In genomic region chr2:29655433-29655832, GRCm38 (mm10) we compare ENCODE assay signal across 26 mouse cellular contexts.
"Had no signal": no experiment of that assay in that cellular context is flagged by ENCODE, and none has a peak within 500 bp of the region (broad histone marks: within the 10 kb centered on the region; RNA-seq: fewer than 3 reads in every experiment).

No protein-coding gene starts in this region.

- H3K27me3 ChIP-seq: heart, embryonic 12.5 days; hindbrain, embryonic 12.5 days; limb, embryonic 12.5 days; liver, embryonic 13.5 days had no signal

- H3K36me3 ChIP-seq: heart, embryonic 12.5 days; hindbrain, embryonic 12.5 days; kidney, embryonic 15.5 days; limb, embryonic 12.5 days; liver, embryonic 13.5 days had no signal

- H3K4me3 ChIP-seq: gastrocnemius, adult 2 months; heart, embryonic 10.5 days; heart, embryonic 12.5 days; hindbrain, embryonic 10.5 days; hindbrain, embryonic 12.5 days; kidney, embryonic 15.5 days; left cerebral cortex, adult 2 months; limb, embryonic 10.5 days; limb, embryonic 12.5 days; liver, embryonic 13.5 days had no signal

- H3K4me2 ChIP-seq: heart, embryonic 12.5 days; hindbrain, embryonic 12.5 days; hindbrain, embryonic 14.5 days; kidney, embryonic 15.5 days; limb, embryonic 12.5 days; liver, embryonic 11.5 days; liver, embryonic 13.5 days had no signal

- H3K27ac ChIP-seq: heart, embryonic 10.5 days; hindbrain, embryonic 10.5 days; hindbrain, embryonic 12.5 days; hindbrain, embryonic 14.5 days; kidney, embryonic 15.5 days; kidney, postnatal 0 days; left cerebral cortex, adult 2 months; limb, embryonic 10.5 days; limb, embryonic 12.5 days; liver, embryonic 13.5 days had no signal

- DNase-seq: gastrocnemius, adult 2 months; gastrocnemius, postnatal 10 days; gastrocnemius, postnatal 25 days; heart, adult 18-20 months; heart, postnatal 10 days; heart, postnatal 4 days; kidney, adult 11 months; kidney, adult 2 months; kidney, adult 9 months; kidney, postnatal 14 days; kidney, postnatal 36 days; liver; liver, embryonic 13.5 days had no signal

- H3K9me3 ChIP-seq: heart, embryonic 10.5 days; heart, embryonic 12.5 days; hindbrain, embryonic 10.5 days; hindbrain, embryonic 12.5 days; kidney, embryonic 15.5 days; limb, embryonic 10.5 days; limb, embryonic 12.5 days; liver, embryonic 13.5 days had no signal

- ATAC-seq: hindbrain, embryonic 16.5 days; intestine, embryonic 16.5 days had no signal

- H3K9ac ChIP-seq: heart, embryonic 12.5 days; hindbrain, embryonic 12.5 days; hindbrain, embryonic 14.5 days; kidney, embryonic 15.5 days; limb, embryonic 12.5 days; liver, embryonic 13.5 days had no signal
